Mouse (Mus musculus): ENCODE results near the gene Dtx3. TPM values are rescaled to one million over a fixed set of nuclear protein-coding genes. Genes with fewer than 3 reads are reported as not detected.
A peak's percentile ranks its signal among the peaks of the same experiment; 100 is the strongest.

Dtx3 gene
- total RNA-seq, 1 experiment = 29.5 TPM

- H3K27ac ChIP-seq (ENCODE audit: insufficient read depth, low read depth, low read length, poor library complexity, severe bottlenecking) = no peak overlapping the region
- H3K4me3 ChIP-seq (ENCODE audit: insufficient read depth in 1 of 2, low read depth in 1 of 2, low read length in 2 of 2, poor library complexity in 1 of 2, severe bottlenecking in 1 of 2) = peak overlapping the region; percentile 81 to 99
- no peak for DNase-seq (ENCODE audit: low read depth, low spot score)
- H3K36me3 ChIP-seq (ENCODE audit: control insufficient read depth, insufficient read depth, low read length, poor library complexity, severe bottlenecking) = peaks cover 20% of the 10 kb centered on the region; the same call in 1 of the 2 replicates
- peak overlapping the region; percentile 63; the same call in 1 of the 2 replicates for H3K9ac ChIP-seq (ENCODE audit: insufficient read depth, low read depth, low read length, poor library complexity, severe bottlenecking)
- H3K9me3 ChIP-seq (ENCODE audit: control insufficient read depth, insufficient read depth, low read depth, low read length) = no peaks in the 10 kb centered on the region
- in situ Hi-C loops (cut with MboI; ENCODE audit: low sequenced_read_pairs in 2 of 2, unreplicated experiment in 2 of 2) = no loop called here
- peaks cover 2 to 31% of the 10 kb centered on the region in 2 experiments; a peak in 2 of 4 replicates for H3K4me1 ChIP-seq (ENCODE audit: control insufficient read depth in 2 of 2, insufficient read depth in 2 of 2, low read length in 2 of 2, poor library complexity in 1 of 2)
- TF ChIP-seq CHD2 (IDR thresholded peaks at IDR 0.05; ENCODE audit: low read depth, low read length) (no peak), HCFC1 (IDR thresholded peaks at IDR 0.05; ENCODE audit: borderline replicate concordance, insufficient read depth, low read length) (no peak), ZC3H11A (IDR thresholded peaks at IDR 0.05; ENCODE audit: borderline replicate concordance, low read depth, low read length) (no peak), ZNF384 (IDR thresholded peaks at IDR 0.05; ENCODE audit: low read depth, low read length) (no peak), MAFK (IDR thresholded peaks at IDR 0.05; ENCODE audit: insufficient read depth, low read depth, low read length) (no peak)
Observed at GRCm38 (mm10) chr10:127189116-127189650, 6.3 kb downstream of the Dtx3 start.

GRCm38 (mm10) chr10:127188465-127189115, 6.9 kb downstream of the Dtx3 start:
- peaks cover 2 to 32% of the 10 kb centered on the region in 2 experiments; a peak in 3 of 4 replicates for H3K4me1 ChIP-seq (ENCODE audit: control insufficient read depth in 2 of 2, insufficient read depth in 2 of 2, low read length in 2 of 2, poor library complexity in 1 of 2)
- no peak for DNase-seq (ENCODE audit: low read depth, low spot score)
- TF ChIP-seq ZNF384 (IDR thresholded peaks at IDR 0.05; ENCODE audit: low read depth, low read length) = no peak
- no peak for TF ChIP-seq MAFK (IDR thresholded peaks at IDR 0.05; ENCODE audit: insufficient read depth, low read depth, low read length)
- TF ChIP-seq CHD2 (IDR thresholded peaks at IDR 0.05; ENCODE audit: low read depth, low read length) = no peak
- H3K4me3 ChIP-seq (ENCODE audit: insufficient read depth in 1 of 2, low read depth in 1 of 2, low read length in 2 of 2, poor library complexity in 1 of 2, severe bottlenecking in 1 of 2) = peak overlapping the region; percentile 81 to 99
- H3K36me3 ChIP-seq (ENCODE audit: control insufficient read depth, insufficient read depth, low read length, poor library complexity, severe bottlenecking) = peaks cover 20% of the 10 kb centered on the region; the same call in 1 of the 2 replicates
- peak overlapping the region; percentile 90 for H3K9ac ChIP-seq (ENCODE audit: insufficient read depth, low read depth, low read length, poor library complexity, severe bottlenecking)
- no peaks in the 10 kb centered on the region for H3K9me3 ChIP-seq (ENCODE audit: control insufficient read depth, insufficient read depth, low read depth, low read length)
- in situ Hi-C loops (cut with MboI; ENCODE audit: low sequenced_read_pairs in 2 of 2, unreplicated experiment in 2 of 2) = no loop called here
- H3K27ac ChIP-seq (ENCODE audit: insufficient read depth, low read depth, low read length, poor library complexity, severe bottlenecking) = 0 out of 2 replicates have a peak overlapping the region, but pooled peaks have one; percentile 29

- in situ Hi-C loops (cut with MboI; ENCODE audit: low sequenced_read_pairs in 2 of 2, unreplicated experiment in 2 of 2) = no loop called here
- H3K9me3 ChIP-seq (ENCODE audit: control insufficient read depth, insufficient read depth, low read depth, low read length) = no peaks in the 10 kb centered on the region
- H3K4me1 ChIP-seq (ENCODE audit: control insufficient read depth in 2 of 2, insufficient read depth in 2 of 2, low read length in 2 of 2, poor library complexity in 1 of 2) = peaks cover 2 to 37% of the 10 kb centered on the region in 2 experiments; a peak in 3 of 4 replicates
- TF ChIP-seq ZC3H11A (IDR thresholded peaks at IDR 0.05; ENCODE audit: borderline replicate concordance, low read depth, low read length) = no peak
- peak overlapping the region; percentile 81 to 99 for H3K4me3 ChIP-seq (ENCODE audit: insufficient read depth in 1 of 2, low read depth in 1 of 2, low read length in 2 of 2, poor library complexity in 1 of 2, severe bottlenecking in 1 of 2)
- peak overlapping the region; percentile 90 for H3K9ac ChIP-seq (ENCODE audit: insufficient read depth, low read depth, low read length, poor library complexity, severe bottlenecking)
- H3K27ac ChIP-seq (ENCODE audit: insufficient read depth, low read depth, low read length, poor library complexity, severe bottlenecking) = 0 out of 2 replicates have a peak overlapping the region, but pooled peaks have one; percentile 29
- peaks cover 20% of the 10 kb centered on the region; the same call in 1 of the 2 replicates for H3K36me3 ChIP-seq (ENCODE audit: control insufficient read depth, insufficient read depth, low read length, poor library complexity, severe bottlenecking)
- no peak for DNase-seq (ENCODE audit: low read depth, low spot score)
Observed at GRCm38 (mm10) chr10:127188079-127188453, 7.5 kb downstream of the Dtx3 start.

GRCm38 (mm10) chr10:127187371-127188078, 8.0 kb downstream of the Dtx3 start:
- peaks cover 2 to 33% of the 10 kb centered on the region in 2 experiments; a peak in 3 of 4 replicates for H3K4me1 ChIP-seq (ENCODE audit: control insufficient read depth in 2 of 2, insufficient read depth in 2 of 2, low read length in 2 of 2, poor library complexity in 1 of 2)
- peaks cover 20% of the 10 kb centered on the region; the same call in 1 of the 2 replicates for H3K36me3 ChIP-seq (ENCODE audit: control insufficient read depth, insufficient read depth, low read length, poor library complexity, severe bottlenecking)
- in situ Hi-C loops (cut with MboI; ENCODE audit: low sequenced_read_pairs in 2 of 2, unreplicated experiment in 2 of 2) = no loop called here
- no peak for DNase-seq (ENCODE audit: low read depth, low spot score)
- H3K9me3 ChIP-seq (ENCODE audit: control insufficient read depth, insufficient read depth, low read depth, low read length) = no peaks in the 10 kb centered on the region
- H3K9ac ChIP-seq (ENCODE audit: insufficient read depth, low read depth, low read length, poor library complexity, severe bottlenecking) = peak overlapping the region; percentile 90; the same call in 1 of the 2 replicates
- H3K4me3 ChIP-seq (ENCODE audit: insufficient read depth in 1 of 2, low read depth in 1 of 2, low read length in 2 of 2, poor library complexity in 1 of 2, severe bottlenecking in 1 of 2) = peak overlapping the region; percentile 81 to 99
- H3K27ac ChIP-seq (ENCODE audit: insufficient read depth, low read depth, low read length, poor library complexity, severe bottlenecking) = no peak overlapping the region
- no peak for TF ChIP-seq MAFK (IDR thresholded peaks at IDR 0.05; ENCODE audit: insufficient read depth, low read depth, low read length)
- TF ChIP-seq ZNF384 (IDR thresholded peaks at IDR 0.05; ENCODE audit: low read depth, low read length) = no peak
- no peak for TF ChIP-seq CHD2 (IDR thresholded peaks at IDR 0.05; ENCODE audit: low read depth, low read length)
- TF ChIP-seq ZC3H11A (IDR thresholded peaks at IDR 0.05; ENCODE audit: borderline replicate concordance, low read depth, low read length) = no peak
- TF ChIP-seq HCFC1 (IDR thresholded peaks at IDR 0.05; ENCODE audit: borderline replicate concordance, insufficient read depth, low read length) = no peak

All from ES-E14 (cell line).